Comparison of ENCODE assay signal across 10 mouse cellular contexts in genomic region chr7:102244782-102245535, GRCm38 (mm10). TPM values are rescaled to one million over a fixed set of nuclear protein-coding genes. Genes with fewer than 3 reads are reported as not detected.
DNase-seq lines count a peak whose midpoint lies in the region; ATAC-seq and TF ChIP-seq lines count a peak whose summit lies in the region.
"Had no signal": no experiment of that assay in that cellular context is flagged by ENCODE, and none has a peak within 500 bp of the region (broad histone marks: within the 10 kb centered on the region; RNA-seq: fewer than 3 reads in every experiment).

No protein-coding gene starts in this region.

- WGBS in cerebellum, adult 2 months = 83% methylated on average over 3 of the region's 3 CpGs
- 90% methylated on average over 3 of the region's 3 CpGs for WGBS in embryonic facial prominence, embryonic 15.5 days
- WGBS in lung, embryonic 15.5 days = 66% methylated on average over 3 of the region's 3 CpGs

- no peak overlapping the region for H3K4me3 ChIP-seq in cerebellum, adult 2 months (replicated peaks; ENCODE audit: insufficient read depth, low read depth, low read length)
- no peak overlapping the region for H3K4me3 ChIP-seq in embryonic facial prominence, embryonic 15.5 days (replicated peaks)
- no peak overlapping the region for H3K4me3 ChIP-seq in lung, embryonic 15.5 days
- H3K4me3 ChIP-seq: myocyte had no signal

- no peak overlapping the region for H3K4me2 ChIP-seq in embryonic facial prominence, embryonic 15.5 days (replicated peaks)
- H3K4me2 ChIP-seq in lung, embryonic 15.5 days = no peak overlapping the region; the same call in 1 of the 2 replicates

- H3K4me1 ChIP-seq in cerebellum, adult 2 months (ENCODE audit: control insufficient read depth, insufficient read depth, low read length) = no peaks in the 10 kb centered on the region; the same call in 1 of the 2 replicates
- H3K4me1 ChIP-seq in embryonic facial prominence, embryonic 15.5 days = peaks cover 39% of the 10 kb centered on the region
- H3K4me1 ChIP-seq in lung, embryonic 15.5 days = peaks cover 57% of the 10 kb centered on the region

- DNase-seq in cerebellum, adult 2 months = no peak
- peak; percentile 69 for DNase-seq in heart, postnatal 4 days
- no peak for DNase-seq in cerebellum, postnatal 10 days
- no peak for DNase-seq in ovary, postnatal 36 days (ENCODE audit: low spot score)

- no peak overlapping the region for H3K9ac ChIP-seq in embryonic facial prominence, embryonic 15.5 days
- no peak overlapping the region for H3K9ac ChIP-seq in lung, embryonic 15.5 days

- TF ChIP-seq POLR2A in cerebellum, adult 2 months (IDR thresholded peaks at IDR 0.05; ENCODE audit: borderline replicate concordance, insufficient read depth, low read length) = no peak

- H3K36me3 ChIP-seq in embryonic facial prominence, embryonic 15.5 days = peaks cover 24% of the 10 kb centered on the region
- H3K36me3 ChIP-seq in lung, embryonic 15.5 days = peaks cover 17% of the 10 kb centered on the region

- no peak for ATAC-seq in cerebellum, adult (ENCODE audit: insufficient number of reproducible peaks, low FRiP score, low TSS enrichment)
- ATAC-seq in embryonic facial prominence, embryonic 15.5 days (ENCODE audit: insufficient number of reproducible peaks, low FRiP score, low TSS enrichment, low read depth) = no peak
- no peak for ATAC-seq in lung, embryonic 15.5 days (ENCODE audit: borderline replicate concordance, extremely low read depth, low FRiP score, low TSS enrichment)
- no peak for ATAC-seq in granulocyte monocyte progenitor cell, adult 5-6 weeks (replicated peaks; ENCODE audit: poor library complexity, severe bottlenecking)
- ATAC-seq: inflammation-experienced regulatory T-cells, adult 6 months had no signal

- TF ChIP-seq CTCF in cerebellum, adult 2 months (IDR thresholded peaks at IDR 0.05; ENCODE audit: borderline replicate concordance, insufficient read depth, low read depth, low read length) = no peak

- no peaks in the 10 kb centered on the region for H3K9me3 ChIP-seq in embryonic facial prominence, embryonic 15.5 days (replicated peaks)
- H3K9me3 ChIP-seq in lung, embryonic 15.5 days = no peaks in the 10 kb centered on the region

- H3K27me3 ChIP-seq in cerebellum, adult 2 months (ENCODE audit: control insufficient read depth, insufficient read depth, low read length) = no peaks in the 10 kb centered on the region
- H3K27me3 ChIP-seq in embryonic facial prominence, embryonic 15.5 days = no peaks in the 10 kb centered on the region
- no peaks in the 10 kb centered on the region for H3K27me3 ChIP-seq in lung, embryonic 15.5 days

- H3K27ac ChIP-seq in cerebellum, adult 2 months (ENCODE audit: insufficient read depth, low read length) = peak overlapping the region; percentile 32; the same call in 1 of the 2 replicates
- 0 out of 2 replicates have a peak overlapping the region, but pooled peaks have one; percentile 17 for H3K27ac ChIP-seq in embryonic facial prominence, embryonic 15.5 days (replicated peaks)
- H3K27ac ChIP-seq in lung, embryonic 15.5 days = peak overlapping the region; percentile 75

RNA-seq across cellular contexts. Expression of gene Rhog, which starts 10.9 kb away (rescaled TPM):
- polyA plus RNA-seq in cerebellum, adult 2 months (2012; rRNA removed) = 71.1 and 87.6 TPM in 2 replicates
- polyA plus RNA-seq in embryonic facial prominence, embryonic 15.5 days (2015; fragmentation: Nextera tagmentation; extraction: Ambion mirVana) = 69.9 and 70.3 TPM in 2 replicates
- total RNA-seq in heart, postnatal 4 days (2021) = 10 to 100 TPM; 37.0 to 39.2 TPM
- 72.8 and 74.5 TPM in 2 replicates for polyA plus RNA-seq in lung, embryonic 15.5 days (2015; fragmentation: Nextera tagmentation; extraction: Ambion mirVana)
- total RNA-seq in granulocyte monocyte progenitor cell, adult 5-6 weeks (2014; fragmentation: Nextera tagmentation) = 277 and 290 TPM in 2 replicates
- 52.9 and 57.3 TPM in 2 replicates for total RNA-seq in granulocyte monocyte progenitor cell, adult 5-6 weeks (2017)

RNA-seq across cellular contexts. Expression of gene Stim1, which starts 22.6 kb away (rescaled TPM):
- polyA plus RNA-seq in cerebellum, adult 2 months (2012; rRNA removed) = 84.9 and 87.5 TPM in 2 replicates
- 39.9 and 42.1 TPM in 2 replicates for polyA plus RNA-seq in embryonic facial prominence, embryonic 15.5 days (2015; fragmentation: Nextera tagmentation; extraction: Ambion mirVana)
- 10 to 100 TPM; 23.9 to 24.0 TPM for total RNA-seq in heart, postnatal 4 days (2021)
- polyA plus RNA-seq in lung, embryonic 15.5 days (2015; fragmentation: Nextera tagmentation; extraction: Ambion mirVana) = 16.7 and 20.1 TPM in 2 replicates
- total RNA-seq in granulocyte monocyte progenitor cell, adult 5-6 weeks (2014; fragmentation: Nextera tagmentation) = 30.5 and 48.2 TPM in 2 replicates
- 22.9 and 28.3 TPM in 2 replicates for total RNA-seq in granulocyte monocyte progenitor cell, adult 5-6 weeks (2017)

RNA-seq across cellular contexts. Expression of gene Pgap2, which starts 35.0 kb away (rescaled TPM):
- 32.9 and 35.2 TPM in 2 replicates for polyA plus RNA-seq in cerebellum, adult 2 months (2012; rRNA removed)
- polyA plus RNA-seq in embryonic facial prominence, embryonic 15.5 days (2015; fragmentation: Nextera tagmentation; extraction: Ambion mirVana) = 94.2 and 94.5 TPM in 2 replicates
- total RNA-seq in heart, postnatal 4 days (2021) = 10 to 100 TPM; 43.2 to 47.4 TPM
- 81.0 and 91.8 TPM in 2 replicates for polyA plus RNA-seq in lung, embryonic 15.5 days (2015; fragmentation: Nextera tagmentation; extraction: Ambion mirVana)
- 62.0 and 85.6 TPM in 2 replicates for total RNA-seq in granulocyte monocyte progenitor cell, adult 5-6 weeks (2014; fragmentation: Nextera tagmentation)
- total RNA-seq in granulocyte monocyte progenitor cell, adult 5-6 weeks (2017) = 47.1 and 48.4 TPM in 2 replicates

RNA-seq across cellular contexts. Expression of gene Nup98, which starts 35.0 kb away (rescaled TPM):
- 19.0 and 20.2 TPM in 2 replicates for polyA plus RNA-seq in cerebellum, adult 2 months (2012; rRNA removed)
- 29.4 and 31.8 TPM in 2 replicates for polyA plus RNA-seq in embryonic facial prominence, embryonic 15.5 days (2015; fragmentation: Nextera tagmentation; extraction: Ambion mirVana)
- 10 to 100 TPM; 50.3 to 50.7 TPM for total RNA-seq in heart, postnatal 4 days (2021)
- 33.8 and 35.3 TPM in 2 replicates for polyA plus RNA-seq in lung, embryonic 15.5 days (2015; fragmentation: Nextera tagmentation; extraction: Ambion mirVana)
- total RNA-seq in granulocyte monocyte progenitor cell, adult 5-6 weeks (2014; fragmentation: Nextera tagmentation) = 59.8 and 78.4 TPM in 2 replicates
- 42.2 and 45.3 TPM in 2 replicates for total RNA-seq in granulocyte monocyte progenitor cell, adult 5-6 weeks (2017)

Comparison
In these comparisons a context has a peak if more than half of its experiments do, and no peak if none do; other contexts are left out.
1. H3K27ac ChIP-seq: peak in every context shown above with its lines; median percentile 75 in lung, embryonic 15.5 days; 32 in cerebellum, adult 2 months; 17 in embryonic facial prominence, embryonic 15.5 days.